Mouse (Mus musculus) sigmoid colon, adult 10 weeks (tissue): Measurements from ENCODE around the gene Golga1. TPM values are rescaled to one million over a fixed set of nuclear protein-coding genes. Genes with fewer than 3 reads are reported as not detected.

Experiments
- polyA plus RNA-seq: library from polyadenylated mRNA; stranded (reverse); fragments of 350-450 nt; fragmentation: Illumina TruSeq; extraction: RNeasy Lipid Tissue Mini Kit (QIAGEN cat#74804); gene quantifications from one replicate; pipeline ENCODE4 v1.2.3, GENCODE M21; 2014; ENCODE audit warnings: low read depth, low replicate concordance

The Golga1 gene
- 80.9 TPM for polyA plus RNA-seq

GRCm38 (mm10) chr2:39065400-39065987, at the start of gene Golga1:
TSS of gene Golga1 (minus strand) at chr2:39065541.

DNA sequence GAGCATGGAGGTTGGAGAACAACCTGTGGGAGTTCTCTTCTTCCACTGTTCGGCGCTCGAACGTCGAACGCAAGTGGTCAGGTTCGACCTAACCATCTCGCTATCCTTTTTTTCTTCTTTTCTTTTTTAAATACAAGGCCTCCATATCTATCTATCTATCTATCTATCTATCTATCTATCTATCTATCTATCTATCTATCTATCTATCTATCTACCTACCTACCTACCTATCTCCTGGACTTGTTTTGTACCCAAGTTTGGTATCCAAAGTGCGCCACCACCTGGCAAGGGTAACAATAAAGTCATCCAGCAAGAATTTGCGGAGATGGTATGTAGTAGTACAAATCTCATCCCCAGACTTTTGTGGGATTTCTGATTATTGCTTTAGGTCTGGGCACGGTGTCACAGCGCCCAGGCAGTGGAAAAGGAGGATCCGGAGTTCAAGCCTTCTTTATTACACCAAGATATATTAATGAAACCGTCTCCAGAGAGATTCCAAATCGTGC, 59.7 kb downstream of the Golga1 start, which contains the start of gene Rpl35:
TSS of gene Rpl35 (minus strand) at position 51 of the 506 bp plus-strand sequence.

GRCm38 (mm10) chr2:39004880-39005435, 60.4 kb downstream of the Golga1 start, which contains the start of gene Arpc5l:
TSS of gene Arpc5l (plus strand) at chr2:39005348.

DNA sequence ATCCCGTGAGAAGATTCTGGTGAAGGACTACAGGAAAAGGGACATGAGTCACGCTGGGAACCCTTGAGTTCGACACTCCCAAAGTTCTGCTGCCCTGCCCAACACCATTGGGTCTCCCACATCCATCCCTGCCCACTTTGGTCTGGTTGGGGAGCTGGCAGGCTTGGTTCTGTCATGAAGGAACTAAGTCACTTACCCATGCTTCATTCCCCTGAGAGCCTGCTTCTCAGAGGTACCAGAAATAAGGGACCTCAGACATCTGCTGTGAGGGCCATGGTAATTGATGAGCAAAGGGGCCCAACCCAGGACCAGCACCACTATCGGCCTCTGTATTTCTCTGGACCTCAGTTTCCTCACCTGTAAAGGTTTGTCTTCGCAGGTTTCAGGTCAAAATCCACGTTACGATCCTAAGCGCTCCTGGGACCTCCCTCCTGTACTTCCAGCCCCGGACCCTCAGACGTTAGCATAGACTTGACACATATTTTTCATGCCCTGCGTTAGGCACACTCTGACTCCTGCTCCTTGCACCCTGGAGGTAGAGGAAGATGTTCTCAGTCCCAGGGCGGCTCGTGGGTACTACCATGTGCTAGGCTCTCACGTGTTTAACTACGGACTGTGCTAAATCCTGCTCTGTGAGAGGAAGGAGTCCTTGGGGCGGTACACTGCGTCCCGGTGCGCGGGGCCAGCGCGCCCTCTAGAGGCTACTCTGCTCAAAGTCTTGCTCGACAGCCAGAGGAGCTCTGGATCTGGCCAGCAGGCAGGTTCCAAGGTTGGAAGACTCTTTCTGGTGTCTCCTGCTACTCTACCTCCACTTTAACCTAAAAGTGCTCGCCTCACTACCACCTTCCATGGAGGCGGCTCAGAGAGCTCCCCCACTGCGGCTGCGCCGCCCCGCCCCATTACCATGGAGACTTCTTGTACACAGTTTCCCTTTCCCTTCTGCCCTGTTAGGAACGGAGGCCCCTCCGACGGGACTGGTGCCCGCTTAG, 67.7 kb downstream of the Golga1 start, which contains the start of gene Wdr38:
TSS of gene Wdr38 (plus strand) at position 91 of the 989 bp plus-strand sequence.

Other genes starting within 250 kb of the Golga1 start
- 8.2 TPM for gene Nr6a1, start 137.9 kb downstream of the Golga1 start, polyA plus RNA-seq
- gene Olfml2a, start 133.6 kb downstream of the Golga1 start, polyA plus RNA-seq, result 2.6 TPM
- 1.0 TPM for gene Wdr38, start 68.1 kb downstream of the Golga1 start, polyA plus RNA-seq
- 136 TPM for gene Arpc5l, start 60.2 kb downstream of the Golga1 start, polyA plus RNA-seq
- gene Rpl35, start 59.9 kb downstream of the Golga1 start, polyA plus RNA-seq, result 95.4 TPM
- gene Scai, start 125.2 kb upstream of the Golga1 start, polyA plus RNA-seq, result 20.2 TPM
- gene Ppp6c, start 160.9 kb upstream of the Golga1 start, polyA plus RNA-seq, result 201 TPM